ENCODE assay signal across 25 mouse cellular contexts in the genomic region with DNA sequence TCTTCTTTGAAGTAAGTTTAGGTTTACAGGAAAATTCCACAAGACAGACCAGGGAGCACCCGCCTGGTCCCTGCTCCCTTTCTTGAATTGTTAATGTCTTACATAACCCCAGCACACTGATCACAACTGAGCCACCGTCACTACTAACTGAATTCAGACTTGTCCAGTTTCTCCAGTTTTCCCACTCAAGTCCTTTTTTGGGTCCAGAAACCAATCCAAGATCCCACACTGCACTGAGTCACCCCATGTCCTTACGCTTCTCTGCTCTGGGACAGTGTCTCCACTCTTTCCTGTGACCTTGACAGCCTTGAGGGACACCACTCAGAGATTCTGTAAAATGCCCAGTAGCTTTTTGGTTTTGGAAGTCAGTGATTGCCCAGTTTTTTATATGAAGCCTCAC. TPM values are rescaled to one million over a fixed set of nuclear protein-coding genes. Genes with fewer than 3 reads are reported as not detected.
DNase-seq lines count a peak whose midpoint lies in the region; TF ChIP-seq lines count a peak whose summit lies in the region.
"Had no signal": no experiment of that assay in that cellular context is flagged by ENCODE, and none has a peak within 500 bp of the region (broad histone marks: within the 10 kb centered on the region; RNA-seq: fewer than 3 reads in every experiment).

No protein-coding gene starts in this region.

- H3K27ac ChIP-seq in left cerebral cortex, adult 2 months: peak overlapping the region; percentile 76
- H3K27ac ChIP-seq: forebrain, embryonic 10.5 days; heart, adult 2 months; heart, embryonic 10.5 days; heart, embryonic 13.5 days; hindbrain, embryonic 12.5 days; hindbrain, embryonic 15.5 days; intestine, embryonic 15.5 days had no signal

- no peak overlapping the region for H3K4me3 ChIP-seq in left cerebral cortex, adult 2 months
- H3K4me3 ChIP-seq: forebrain, embryonic 10.5 days; heart, adult 2 months; heart, embryonic 10.5 days; heart, embryonic 13.5 days; hindbrain, embryonic 12.5 days; hindbrain, embryonic 15.5 days; intestine, embryonic 15.5 days had no signal

- intact Hi-C loops in left cerebral cortex, adult 2 months (cut with DNase I): no loop called here

- DNase-seq in adrenal gland, adult (ENCODE audit: inconsistent age in 2 of 2, low spot score in 1 of 2): peak; percentile 27 to 64
- no peak for DNase-seq in adrenal gland, adult 18-20 months (ENCODE audit: low spot score in 2 of 2)
- DNase-seq in adrenal gland, postnatal 36 days: peak; percentile 15 to 17
- DNase-seq in adrenal gland, postnatal 4 days (ENCODE audit: low spot score in 2 of 2): no peak
- DNase-seq in left cerebral cortex, adult 2 months (ENCODE audit: extremely low spot score in 1 of 2, low spot score in 2 of 2): no peak
- no peak for DNase-seq in left cerebral cortex, adult 9 months (ENCODE audit: low spot score in 2 of 2)
- peak; percentile 77 for DNase-seq in Muller cell, postnatal 12 days (ENCODE audit: inconsistent ontology term)
- no peak for DNase-seq in thymus, adult 18-20 months
- DNase-seq: cerebellum, adult 18-20 months; cerebellum, adult 9-10 months; cerebellum, postnatal 14 days; forebrain, postnatal 0 days; gastrocnemius, postnatal 10 days; gastrocnemius, postnatal 36 days; heart, adult 2 months; heart, postnatal 14 days; heart, postnatal 4 days; kidney, adult 11 months had no signal

- no peak for TF ChIP-seq CTCF in left cerebral cortex, adult 2 months (IDR thresholded peaks at IDR 0.05)

RNA-seq across cellular contexts. Expression of a gene that starts 41.0 kb away (rescaled TPM):
- total RNA-seq in adrenal gland, adult 18-20 months (2021): 10 to 100 TPM; 24.9 to 27.7 TPM
- total RNA-seq in adrenal gland, postnatal 36 days (2021): 10 to 100 TPM; 24.5 to 27.8 TPM
- 10 to 100 TPM; 23.4 to 23.6 TPM for total RNA-seq in adrenal gland, postnatal 4 days (2021)
- 10 to 100 TPM; 40.0 to 41.5 TPM for total RNA-seq in left cerebral cortex, adult 2 months (2021)

RNA-seq across cellular contexts. Expression of a gene that starts 48.3 kb away (rescaled TPM):
- total RNA-seq in adrenal gland, adult 18-20 months (2021): 10 to 100 TPM; 18.3 to 19.4 TPM
- 10 to 100 TPM; 14.7 to 16.5 TPM for total RNA-seq in adrenal gland, postnatal 36 days (2021)
- total RNA-seq in adrenal gland, postnatal 4 days (2021): 10 to 100 TPM; 31.6 to 32.7 TPM
- 10 to 100 TPM; 26.4 to 28.6 TPM for total RNA-seq in left cerebral cortex, adult 2 months (2021)

RNA-seq across cellular contexts. Expression of a gene that starts 50.2 kb away (rescaled TPM):
- 100 to 1,000 TPM; 352 to 436 TPM for total RNA-seq in adrenal gland, adult 18-20 months (2021)
- 100 to 1,000 TPM; 354 to 362 TPM for total RNA-seq in adrenal gland, postnatal 36 days (2021)
- 100 to 1,000 TPM; 271 to 275 TPM for total RNA-seq in adrenal gland, postnatal 4 days (2021)
- total RNA-seq in left cerebral cortex, adult 2 months (2021): 100 to 1,000 TPM; 289 to 312 TPM

RNA-seq across cellular contexts. Expression of a gene that starts 53.3 kb away (rescaled TPM):
- total RNA-seq in adrenal gland, adult 18-20 months (2021): under 1 TPM; 0.53 to 0.58 TPM
- under 1 TPM; 0.79 TPM for total RNA-seq in adrenal gland, postnatal 36 days (2021)
- total RNA-seq in adrenal gland, postnatal 4 days (2021): 1 to 10 TPM; 6.5 to 8.5 TPM
- total RNA-seq in left cerebral cortex, adult 2 months (2021): 100 to 1,000 TPM; 152 TPM
- total RNA-seq: granulocyte monocyte progenitor cell, adult 5-6 weeks had no signal

Comparison
In these comparisons a context has a peak if more than half of its experiments do, and no peak if none do; other contexts are left out.
1. DNase-seq: peak in adrenal gland, adult (2 of 2), adrenal gland, postnatal 36 days (2 of 2) and Muller cell, postnatal 12 days (single experiment); none in adrenal gland, adult 18-20 months (0 of 2), adrenal gland, postnatal 4 days (0 of 2), left cerebral cortex, adult 2 months (0 of 2), left cerebral cortex, adult 9 months (0 of 2) and thymus, adult 18-20 months (0 of 2).